Mouse (Mus musculus) myocyte (in vitro differentiated cells): Measurements from ENCODE around the gene Hapln1. TPM values are rescaled to one million over a fixed set of nuclear protein-coding genes. Genes with fewer than 3 reads are reported as not detected.

ENCODE experiments used
- H3K27me3 ChIP-seq: one replicate; pipeline ENCODE4 v1.6.1; 2011; ENCODE audit not compliant: control insufficient read depth, insufficient read depth, insufficient read length
- H3K36me3 ChIP-seq: one replicate; pipeline ENCODE4 v1.6.1; 2011; ENCODE audit not compliant: control insufficient read depth, insufficient read depth
- H3K4me2 ChIP-seq: one replicate; pipeline ENCODE4 v1.6.1; 2011; ENCODE audit warnings: low read depth, control low read depth
- H3K4me3 ChIP-seq: one replicate; pipeline ENCODE4 v1.5.1; 2011; ENCODE audit warnings: mild to moderate bottlenecking, control low read depth, moderate library complexity
- H3K79me2 ChIP-seq: one replicate; pipeline ENCODE4 v1.6.1; 2011; ENCODE audit not compliant: control insufficient read depth, insufficient read depth
- H3ac ChIP-seq: one replicate; pipeline ENCODE4 v1.6.1; 2011; ENCODE audit not compliant: control insufficient read depth, insufficient read length
- CEBPB ChIP-seq: IDR thresholded peaks from 2 replicates; pipeline ENCODE4 v1.6.1; 2011; ENCODE audit warnings: mild to moderate bottlenecking, moderate library complexity; ENCODE audit not compliant: poor library complexity, insufficient read depth, severe bottlenecking
- E2F4 ChIP-seq: IDR thresholded peaks from one replicate; pipeline ENCODE4 v1.6.1; 2011; ENCODE audit warnings: mild to moderate bottlenecking, control low read depth, moderate library complexity; ENCODE audit not compliant: insufficient read depth
- MAX ChIP-seq: IDR thresholded peaks from one replicate; pipeline ENCODE4 v1.6.1; 2011; ENCODE audit warnings: low read depth, mild to moderate bottlenecking, control low read depth
- MYOD1 ChIP-seq, 3 experiments: IDR thresholded peaks; one replicate each; pipeline ENCODE4 v1.6.1; 2011; ENCODE audit warnings: control low read depth in 2 of 3, low read depth in 2 of 3, mild to moderate bottlenecking in 2 of 3, moderate library complexity in 1 of 3; ENCODE audit not compliant: insufficient read length in 2 of 3, control insufficient read depth in 1 of 3
- MYOG ChIP-seq, 3 experiments: IDR thresholded peaks; one replicate each; pipeline ENCODE4 v1.6.1; 2011; ENCODE audit warnings: control low read depth in 2 of 3, low read depth in 2 of 3, mild to moderate bottlenecking in 2 of 3; ENCODE audit not compliant: insufficient read length in 2 of 3, control insufficient read depth in 1 of 3, insufficient read depth in 1 of 3
- POLR2A ChIP-seq: IDR thresholded peaks from one replicate; pipeline ENCODE4 v1.6.1; 2011; ENCODE audit warnings: low read depth, mild to moderate bottlenecking, control low read depth, moderate library complexity; ENCODE audit not compliant: insufficient read length
- POLR2AphosphoS2 ChIP-seq: IDR thresholded peaks from one replicate; pipeline ENCODE4 v1.6.1; 2011; ENCODE audit warnings: low read depth, control low read depth; ENCODE audit not compliant: insufficient read length
- REST ChIP-seq: IDR thresholded peaks from one replicate; pipeline ENCODE4 v1.6.1; 2011; ENCODE audit warnings: mild to moderate bottlenecking, control low read depth, moderate library complexity; ENCODE audit not compliant: insufficient read depth, insufficient read length
- SRF ChIP-seq: IDR thresholded peaks from one replicate; pipeline ENCODE4 v1.6.1; 2011; ENCODE audit warnings: low read depth; ENCODE audit not compliant: control insufficient read depth, insufficient read length
- TCF12 ChIP-seq: IDR thresholded peaks from one replicate; pipeline ENCODE4 v1.6.1; 2011; ENCODE audit warnings: mild to moderate bottlenecking, control low read depth; ENCODE audit not compliant: poor library complexity, insufficient read depth, severe bottlenecking
- TCF3 ChIP-seq: IDR thresholded peaks from one replicate; pipeline ENCODE4 v1.6.1; 2011; ENCODE audit warnings: low read depth, control low read depth; ENCODE audit not compliant: insufficient read length
- USF1 ChIP-seq: IDR thresholded peaks from one replicate; pipeline ENCODE4 v1.6.1; 2011; ENCODE audit warnings: low read depth, mild to moderate bottlenecking, control low read depth, moderate library complexity
- polyA plus RNA-seq: library from polyadenylated mRNA; unstranded; fragments of >200 nt; fragmentation: generic; extraction: Trizol; gene quantifications from one replicate; pipeline ENCODE4 v1.2.1, GENCODE M21; 2012; ENCODE audit warnings: missing spikeins

The Hapln1 gene
- polyA plus RNA-seq, 1 experiment = 0.01 TPM

- H3K79me2 ChIP-seq = no peaks in the 10 kb centered on the region
- H3K27me3 ChIP-seq = no peaks in the 10 kb centered on the region
- no peak overlapping the region for H3K4me3 ChIP-seq
- no peak overlapping the region for H3K4me2 ChIP-seq
- TF ChIP-seq MYOD1 (IDR thresholded peaks at IDR 0.05; ENCODE audit: control insufficient read depth in 1 of 3, insufficient read length in 2 of 3, low read depth in 2 of 3) = no peak
- no peak for TF ChIP-seq REST
- TF ChIP-seq CEBPB = no peak
- TF ChIP-seq POLR2A = no peak
- TF ChIP-seq TCF3 = no peak
- TF ChIP-seq MAX = no peak
- no peak for TF ChIP-seq USF1
- no peak for TF ChIP-seq TCF12
- TF ChIP-seq E2F4 = no peak
- no peak overlapping the region for H3ac ChIP-seq
- H3K36me3 ChIP-seq = no peaks in the 10 kb centered on the region
These were observed 26.7 kb downstream of the Hapln1 start for GRCm38 (mm10) chr13:89566300-89566699.

- Histone ChIP-seq H3K27me3 (no peaks in the 10 kb centered on the region), H3K4me3 (no peak overlapping the region)
- TF ChIP-seq TCF3 (no peak), MYOD1 (IDR thresholded peaks at IDR 0.05; ENCODE audit: control insufficient read depth in 1 of 3, insufficient read length in 2 of 3, low read depth in 2 of 3) (no peak), USF1 (no peak), REST (no peak), E2F4 (no peak), MAX (no peak), POLR2AphosphoS2 (no peak), SRF (no peak), MYOG (IDR thresholded peaks at IDR 0.05; ENCODE audit: control insufficient read depth in 1 of 3, insufficient read depth in 1 of 3, insufficient read length in 2 of 3, low read depth in 2 of 3) (no peak)
These were observed 39.5 kb downstream of the Hapln1 start for GRCm38 (mm10) chr13:89579115-89579514.

GRCm38 (mm10) chr13:89583138-89583746, 43.6 kb downstream of the Hapln1 start:
- Histone ChIP-seq H3K79me2 (no peaks in the 10 kb centered on the region), H3K4me2 (no peak overlapping the region)

More at GRCm38 (mm10) chr13:89579115-89579514, 39.5 kb downstream of the Hapln1 start:
- Histone ChIP-seq H3K4me2 (no peak overlapping the region), H3K36me3 (no peaks in the 10 kb centered on the region), H3K79me2 (no peaks in the 10 kb centered on the region), H3ac (no peak overlapping the region)

GRCm38 (mm10) chr13:89583747-89584738, 44.4 kb downstream of the Hapln1 start:
- no peak overlapping the region for H3K4me3 ChIP-seq
- TF ChIP-seq E2F4 (no peak), USF1 (no peak), CEBPB (no peak), REST (no peak), MYOG (IDR thresholded peaks at IDR 0.05; ENCODE audit: control insufficient read depth in 1 of 3, insufficient read depth in 1 of 3, insufficient read length in 2 of 3, low read depth in 2 of 3) (no peak), POLR2A (no peak), MYOD1 (IDR thresholded peaks at IDR 0.05; ENCODE audit: control insufficient read depth in 1 of 3, insufficient read length in 2 of 3, low read depth in 2 of 3) (no peak), TCF12 (no peak), TCF3 (no peak), SRF (no peak)
- no peaks in the 10 kb centered on the region for H3K79me2 ChIP-seq
- H3K4me2 ChIP-seq = no peak overlapping the region
- no peaks in the 10 kb centered on the region for H3K27me3 ChIP-seq
- H3K36me3 ChIP-seq = no peaks in the 10 kb centered on the region
- H3ac ChIP-seq = no peak overlapping the region

More at GRCm38 (mm10) chr13:89583138-89583746, 43.6 kb downstream of the Hapln1 start:
- no peaks in the 10 kb centered on the region for H3K36me3 ChIP-seq
- TF ChIP-seq POLR2A = no peak
- TF ChIP-seq REST = no peak
- no peak for TF ChIP-seq USF1
- no peak for TF ChIP-seq MYOD1 (IDR thresholded peaks at IDR 0.05; ENCODE audit: control insufficient read depth in 1 of 3, insufficient read length in 2 of 3, low read depth in 2 of 3)
- TF ChIP-seq E2F4 = no peak
- TF ChIP-seq CEBPB = no peak
- TF ChIP-seq TCF12 = no peak
- no peak for TF ChIP-seq MAX
- TF ChIP-seq TCF3 = no peak
- TF ChIP-seq SRF = no peak
- no peak for TF ChIP-seq POLR2AphosphoS2
- no peak overlapping the region for H3ac ChIP-seq
- no peak overlapping the region for H3K4me3 ChIP-seq
- H3K27me3 ChIP-seq = no peaks in the 10 kb centered on the region
